Mouse (Mus musculus) ES-E14 (cell line): Measurements from ENCODE around the gene Fdx1l. TPM values are rescaled to one million over a fixed set of nuclear protein-coding genes. Genes with fewer than 3 reads are reported as not detected.
A peak's percentile ranks its signal among the peaks of the same experiment; 100 is the strongest.

Source experiments
- DNase-seq: peaks from one replicate; pipeline ENCODE4 v3.0.0-alpha.2; 2013; ENCODE audit warnings: low read depth, low spot score
- H3K27ac ChIP-seq: 2 replicates; pipeline ENCODE4 v1.5.1; 2012; ENCODE audit warnings: low read depth, mild to moderate bottlenecking, low read length, moderate library complexity, mixed read lengths; ENCODE audit not compliant: poor library complexity, insufficient read depth, severe bottlenecking
- H3K36me3 ChIP-seq: 2 replicates; pipeline ENCODE4 v1.6.1; 2012; ENCODE audit warnings: mild to moderate bottlenecking, low read length, moderate library complexity, mixed read lengths; ENCODE audit not compliant: control insufficient read depth, poor library complexity, insufficient read depth, severe bottlenecking
- H3K4me1 ChIP-seq, 2 experiments: fragments of 150-350 bp in 1 of 2; sonication (generic) in 1 of 2; 2 replicates each; pipeline ENCODE4 v1.6.1; 2012; ENCODE audit warnings: low read length in 2 of 2, mild to moderate bottlenecking in 1 of 2, mixed read lengths in 1 of 2; ENCODE audit not compliant: control insufficient read depth in 2 of 2, insufficient read depth in 2 of 2, poor library complexity in 1 of 2
- H3K4me3 ChIP-seq, 2 experiments: fragments of 150-350 bp in 1 of 2; sonication (generic) in 1 of 2; 2 replicates each; pipeline ENCODE4 v1.5.1; 2012; ENCODE audit warnings: low read length in 2 of 2, low read depth in 1 of 2, mild to moderate bottlenecking in 1 of 2, mixed read lengths in 1 of 2; ENCODE audit not compliant: insufficient read depth in 1 of 2, poor library complexity in 1 of 2, severe bottlenecking in 1 of 2
- H3K9ac ChIP-seq: 2 replicates; pipeline ENCODE4 v1.6.1; 2012; ENCODE audit warnings: low read depth, mild to moderate bottlenecking, low read length, mixed read lengths; ENCODE audit not compliant: poor library complexity, insufficient read depth, severe bottlenecking
- H3K9me3 ChIP-seq: fragments of 150-350 bp; sonication (generic); 2 replicates; pipeline ENCODE4 v1.6.1; 2012; ENCODE audit warnings: low read depth, mild to moderate bottlenecking, low read length; ENCODE audit not compliant: control insufficient read depth, insufficient read depth
- CHD2 ChIP-seq: IDR thresholded peaks from 2 replicates; pipeline ENCODE4 v1.6.1; 2014; ENCODE audit warnings: mild to moderate bottlenecking, low read depth, low read length, inconsistent platforms
- HCFC1 ChIP-seq: IDR thresholded peaks from 2 replicates; pipeline ENCODE4 v1.6.1; 2012; ENCODE audit warnings: low read length, inconsistent platforms, borderline replicate concordance; ENCODE audit not compliant: insufficient read depth
- MAFK ChIP-seq: IDR thresholded peaks from 2 replicates; pipeline ENCODE4 v1.6.1; 2014; ENCODE audit warnings: mild to moderate bottlenecking, low read depth, low read length, inconsistent platforms; ENCODE audit not compliant: insufficient read depth
- ZC3H11A ChIP-seq: IDR thresholded peaks from 2 replicates; pipeline ENCODE4 v1.6.1; 2012; ENCODE audit warnings: low read depth, mild to moderate bottlenecking, inconsistent platforms, low read length, borderline replicate concordance
- ZNF384 ChIP-seq: IDR thresholded peaks from 2 replicates; pipeline ENCODE4 v1.6.1; 2012; ENCODE audit warnings: low read depth, low read length, inconsistent platforms
- in situ Hi-C, 2 experiments: fragments of 600-800 bp; cut with MboI; formaldehyde crosslinking; loops; one replicate each; pipeline ENCODE4 v1.15.1; 2025; ENCODE audit warnings: low sequenced_read_pairs in 2 of 2, inconsistent platforms in 1 of 2; ENCODE audit not compliant: unreplicated experiment in 2 of 2
- total RNA-seq: library from RNA; depleted of rRNA; stranded (reverse); fragments of 300-350 nt; gene quantifications from 2 replicates; pipeline ENCODE4 v1.2.3, GENCODE M21; 2012; rRNA removed

Gene Fdx1l
- total RNA-seq = 38.8 and 46.0 TPM in 2 replicates

GRCm38 (mm10) chr9:21073044-21073840, at the start of gene Fdx1l, which contains the start of gene Gm49373:
Fdx1l (minus strand) TSS chr9:21073614.
Gm49373 (minus strand) TSS chr9:21073096.
- Histone ChIP-seq H3K9me3 (no peaks in the 10 kb centered on the region), H3K36me3 (peaks cover 37% of the 10 kb centered on the region), H3K4me3 (peak within 1 kb of the TSS; percentile 89 to 92), H3K4me1 (no peaks in the 10 kb centered on the region), H3K9ac (peak within 1 kb of the TSS; percentile 94), H3K27ac (peak within 1 kb of the TSS; percentile 72)
- in situ Hi-C loops = no loop called here
- TF ChIP-seq MAFK (no peak), CHD2 (peak; percentile 42; the same call in 1 of the 2 replicates), ZNF384 (no peak), HCFC1 (peak; percentile 81)
- peak; percentile 69 for DNase-seq

GRCm38 (mm10) chr9:21121483-21121882, 48.1 kb upstream of the Fdx1l start:
- TF ChIP-seq ZNF384 (no peak), CHD2 (no peak)
- Histone ChIP-seq H3K4me3 (peak overlapping the region; percentile 43 to 62; a peak in 3 of 4 replicates), H3K4me1 (peaks cover 0 to 2% of the 10 kb centered on the region in 2 experiments; a peak in 2 of 4 replicates), H3K36me3 (peaks cover 5% of the 10 kb centered on the region; the same call in 1 of the 2 replicates), H3K27ac (no peak overlapping the region), H3K9me3 (no peaks in the 10 kb centered on the region), H3K9ac (peak overlapping the region; percentile 66)
- in situ Hi-C loops = no loop called here
- DNase-seq = no peak

GRCm38 (mm10) chr9:21117073-21117472, 43.7 kb upstream of the Fdx1l start:
- Histone ChIP-seq H3K9ac (no peak overlapping the region), H3K9me3 (no peaks in the 10 kb centered on the region), H3K4me3 (no peak overlapping the region), H3K4me1 (no peaks in the 10 kb centered on the region; a peak in 1 of 4 replicates), H3K36me3 (peaks cover 5% of the 10 kb centered on the region; the same call in 1 of the 2 replicates), H3K27ac (no peak overlapping the region)
- TF ChIP-seq CHD2 = no peak
- no peak for TF ChIP-seq ZNF384
- TF ChIP-seq MAFK = no peak
- no peak for TF ChIP-seq ZC3H11A
- no peak for TF ChIP-seq HCFC1
- in situ Hi-C loops = no loop called here
- no peak for DNase-seq

GRCm38 (mm10) chr9:21115105-21115504, 41.7 kb upstream of the Fdx1l start:
- H3K4me1 ChIP-seq = peaks cover 0 to 5% of the 10 kb centered on the region in 2 experiments; a peak in 1 of 4 replicates
- H3K36me3 ChIP-seq = peaks cover 3% of the 10 kb centered on the region; the same call in 1 of the 2 replicates
- in situ Hi-C loops = no loop called here
- no peak overlapping the region for H3K4me3 ChIP-seq
- H3K9me3 ChIP-seq = no peaks in the 10 kb centered on the region
- no peak overlapping the region for H3K27ac ChIP-seq
- DNase-seq = no peak
- no peak overlapping the region for H3K9ac ChIP-seq
- TF ChIP-seq ZC3H11A (no peak), HCFC1 (no peak), CHD2 (no peak), MAFK (no peak), ZNF384 (no peak)

- TF ChIP-seq MAFK (no peak), ZC3H11A (no peak), CHD2 (no peak), HCFC1 (no peak), ZNF384 (no peak)
- Histone ChIP-seq H3K9me3 (no peaks in the 10 kb centered on the region), H3K4me3 (no peak overlapping the region), H3K9ac (no peak overlapping the region), H3K36me3 (no peaks in the 10 kb centered on the region), H3K27ac (no peak overlapping the region), H3K4me1 (peaks cover 0 to 6% of the 10 kb centered on the region in 2 experiments; a peak in 1 of 4 replicates)
- no peak for DNase-seq
- in situ Hi-C loops = no loop called here
Observed at GRCm38 (mm10) chr9:21114190-21114589, 40.8 kb upstream of the Fdx1l start.
